Mouse (Mus musculus) hindbrain, embryonic 14.5 days (tissue): ENCODE data around the gene Hlcs. TPM values are rescaled to one million over a fixed set of nuclear protein-coding genes. Genes with fewer than 3 reads are reported as not detected.
A peak's percentile ranks its signal among the peaks of the same experiment; 100 is the strongest.

ENCODE experiments used
- ATAC-seq: fragments of 200-750 bp; cut with Nextera tagmentation; 2 replicates; pipeline ENCODE4 v1.8.0; 2017; ENCODE audit warnings: moderate number of reproducible peaks, mild to moderate bottlenecking, moderate TSS enrichment, moderate library complexity; ENCODE audit not compliant: low FRiP score
- DNase-seq: peaks from one replicate; pipeline ENCODE4 v3.0.0-alpha.2; 2015; ENCODE audit warnings: low spot score
- H3K27ac ChIP-seq: fragments of 300-500 bp; sonication (generic); 2 replicates; pipeline ENCODE4 v1.5.1; 2014; ENCODE audit warnings: mild to moderate bottlenecking, moderate library complexity
- H3K27me3 ChIP-seq: fragments of 300-500 bp; sonication (generic); 2 replicates; pipeline ENCODE4 v1.6.1; 2014; ENCODE audit warnings: mild to moderate bottlenecking, low read length, mixed read lengths; ENCODE audit not compliant: control insufficient read depth, insufficient read depth
- H3K36me3 ChIP-seq: fragments of 300-500 bp; sonication (generic); replicated peaks from 2 replicates; pipeline ENCODE4 v1.6.1; 2014; ENCODE audit not compliant: control insufficient read depth, insufficient read depth
- H3K4me1 ChIP-seq: fragments of 300-500 bp; sonication (generic); replicated peaks from 2 replicates; pipeline ENCODE4 v1.6.1; 2014; ENCODE audit warnings: antibody characterized with exemption, low read length, mixed read lengths; ENCODE audit not compliant: control insufficient read depth, insufficient read depth
- H3K4me2 ChIP-seq: fragments of 300-500 bp; sonication (generic); replicated peaks from 2 replicates; pipeline ENCODE4 v1.6.1; 2014; ENCODE audit warnings: mild to moderate bottlenecking, moderate library complexity
- H3K4me3 ChIP-seq: fragments of 300-500 bp; sonication (generic); replicated peaks from 2 replicates; pipeline ENCODE4 v1.5.1; 2014; ENCODE audit warnings: mild to moderate bottlenecking, low read length
- H3K9ac ChIP-seq: fragments of 300-500 bp; sonication (generic); 2 replicates; pipeline ENCODE4 v1.6.1; 2014
- H3K9me3 ChIP-seq: fragments of 300-500 bp; sonication (generic); 2 replicates; pipeline ENCODE4 v1.6.1; 2016; ENCODE audit warnings: low read length; ENCODE audit not compliant: control insufficient read depth
- WGBS: fragments of 180-500 bp; shearing (Covaris S2); extraction: QIAGEN DNeasy Blood & Tissue Kit; methylation state at CpG from one replicate; pipeline ENCODE4 v1.1.7; 2014; 5-methylcytosine and 5-hydroxymethylcytosine counted together
- polyA plus RNA-seq: library from polyadenylated mRNA; unstranded; fragments of >200 nt; fragmentation: Nextera tagmentation; extraction: Ambion mirVana; gene quantifications from 2 replicates; pipeline ENCODE4 v1.2.1, GENCODE M21; 2014

Gene Hlcs
- polyA plus RNA-seq, 1 experiment from 2014 or later, result 7.7 TPM

GRCm38 (mm10) chr16:94312663-94313228, 625 bp downstream of the Hlcs start:
- ATAC-seq, result peak; percentile 89
- Histone ChIP-seq H3K9me3 (no peaks in the 10 kb centered on the region), H3K36me3 (no peaks in the 10 kb centered on the region), H3K4me2 (peak overlapping the region; percentile 51), H3K4me1 (peaks cover 16% of the 10 kb centered on the region), H3K9ac (peak overlapping the region; percentile 74), H3K27ac (peak overlapping the region; percentile 98), H3K4me3 (peak overlapping the region; percentile 50), H3K27me3 (no peaks in the 10 kb centered on the region)
- under 1% methylated on average over 20 of the region's 20 CpGs for WGBS
- DNase-seq, result peak; percentile 90

- Histone ChIP-seq H3K9ac (peak overlapping the region; percentile 74), H3K4me1 (peaks cover 22% of the 10 kb centered on the region), H3K9me3 (no peaks in the 10 kb centered on the region), H3K27me3 (no peaks in the 10 kb centered on the region), H3K4me2 (peak overlapping the region; percentile 51), H3K27ac (peak overlapping the region; percentile 98), H3K36me3 (no peaks in the 10 kb centered on the region), H3K4me3 (peak overlapping the region; percentile 50)
- peak; percentile 31 for DNase-seq
- 63% methylated on average over 4 of the region's 4 CpGs for WGBS
- no peak for ATAC-seq
Observed at GRCm38 (mm10) chr16:94311931-94312330, 1.4 kb downstream of the Hlcs start.

- ATAC-seq (no peak), DNase-seq (no peak)
- no peaks in the 10 kb centered on the region for H3K36me3 ChIP-seq
- 38% methylated on average over 1 of the region's 1 CpGs for WGBS
- H3K4me2 ChIP-seq, result peak overlapping the region; percentile 51
- H3K9ac ChIP-seq, result peak overlapping the region; percentile 74
- no peaks in the 10 kb centered on the region for H3K27me3 ChIP-seq
- H3K4me1 ChIP-seq, result peaks cover 22% of the 10 kb centered on the region
- no peaks in the 10 kb centered on the region for H3K9me3 ChIP-seq
- H3K27ac ChIP-seq, result peak overlapping the region; percentile 98
- H3K4me3 ChIP-seq, result peak overlapping the region; percentile 50
Observed at GRCm38 (mm10) chr16:94311416-94311815, 2.0 kb downstream of the Hlcs start.

GRCm38 (mm10) chr16:94309025-94309424, 4.3 kb downstream of the Hlcs start:
- H3K9ac ChIP-seq, result no peak overlapping the region
- H3K36me3 ChIP-seq, result no peaks in the 10 kb centered on the region
- ATAC-seq (no peak), DNase-seq (no peak)
- H3K27ac ChIP-seq, result no peak overlapping the region
- no peak overlapping the region for H3K4me3 ChIP-seq
- H3K27me3 ChIP-seq, result no peaks in the 10 kb centered on the region
- H3K4me2 ChIP-seq, result no peak overlapping the region
- H3K4me1 ChIP-seq, result peaks cover 22% of the 10 kb centered on the region
- no peaks in the 10 kb centered on the region for H3K9me3 ChIP-seq
- WGBS, result 90% methylated on average over 4 of the region's 4 CpGs

GRCm38 (mm10) chr16:94307942-94308341, 5.4 kb downstream of the Hlcs start:
- peak overlapping the region; percentile 24; the same call in 1 of the 2 replicates for H3K27ac ChIP-seq
- no peak overlapping the region for H3K9ac ChIP-seq
- whole genome bisulfite sequencing, result 39% methylated on average over 6 of the region's 6 CpGs
- H3K27me3 ChIP-seq, result no peaks in the 10 kb centered on the region
- H3K4me3 ChIP-seq, result no peak overlapping the region
- no peak overlapping the region for H3K4me2 ChIP-seq
- no peaks in the 10 kb centered on the region for H3K36me3 ChIP-seq
- no peak for ATAC-seq
- H3K9me3 ChIP-seq, result no peaks in the 10 kb centered on the region
- peak; percentile 26 for DNase-seq
- H3K4me1 ChIP-seq, result peaks cover 21% of the 10 kb centered on the region

GRCm38 (mm10) chr16:94307526-94307925, 5.8 kb downstream of the Hlcs start:
- Histone ChIP-seq H3K4me3 (no peak overlapping the region), H3K9ac (no peak overlapping the region), H3K4me1 (peaks cover 26% of the 10 kb centered on the region), H3K27me3 (no peaks in the 10 kb centered on the region), H3K36me3 (no peaks in the 10 kb centered on the region), H3K4me2 (no peak overlapping the region), H3K27ac (peak overlapping the region; percentile 24; the same call in 1 of the 2 replicates), H3K9me3 (no peaks in the 10 kb centered on the region)
- no peak for DNase-seq
- no peak for ATAC-seq
- WGBS, result 52% methylated on average over 6 of the region's 6 CpGs

GRCm38 (mm10) chr16:94303203-94303535, 10.2 kb downstream of the Hlcs start:
- peak overlapping the region; percentile 36; the same call in 1 of the 2 replicates for H3K27ac ChIP-seq
- no peaks in the 10 kb centered on the region for H3K27me3 ChIP-seq
- ATAC-seq (no peak), DNase-seq (no peak)
- H3K9ac ChIP-seq, result peak overlapping the region; percentile 58
- peaks cover 22% of the 10 kb centered on the region for H3K4me1 ChIP-seq
- H3K9me3 ChIP-seq, result no peaks in the 10 kb centered on the region
- H3K36me3 ChIP-seq, result no peaks in the 10 kb centered on the region
- peak overlapping the region; percentile 25 for H3K4me3 ChIP-seq
- WGBS, result 34% methylated on average over 6 of the region's 6 CpGs
- H3K4me2 ChIP-seq, result peak overlapping the region; percentile 59

GRCm38 (mm10) chr16:94302274-94303202, 10.8 kb downstream of the Hlcs start:
- Histone ChIP-seq H3K4me1 (peaks cover 17% of the 10 kb centered on the region), H3K4me2 (peak overlapping the region; percentile 59), H3K36me3 (no peaks in the 10 kb centered on the region), H3K9me3 (no peaks in the 10 kb centered on the region), H3K27me3 (no peaks in the 10 kb centered on the region), H3K4me3 (peak overlapping the region; percentile 25), H3K9ac (peak overlapping the region; percentile 58), H3K27ac (peak overlapping the region; percentile 36; the same call in 1 of the 2 replicates)
- ATAC-seq, result peak; percentile 72
- 7% methylated on average over 30 of the region's 30 CpGs for WGBS
- peak; percentile 63 for DNase-seq

- H3K4me1 ChIP-seq, result peaks cover 13% of the 10 kb centered on the region
- no peak for DNase-seq
- no peaks in the 10 kb centered on the region for H3K9me3 ChIP-seq
- no peak overlapping the region for H3K4me3 ChIP-seq
- H3K27ac ChIP-seq, result no peak overlapping the region
- no peaks in the 10 kb centered on the region for H3K27me3 ChIP-seq
- H3K4me2 ChIP-seq, result no peak overlapping the region
- WGBS, result 90% methylated on average over 5 of the region's 5 CpGs
- no peaks in the 10 kb centered on the region for H3K36me3 ChIP-seq
- no peak for ATAC-seq
- H3K9ac ChIP-seq, result no peak overlapping the region
Observed at GRCm38 (mm10) chr16:94301696-94302095, 11.7 kb downstream of the Hlcs start.
